Mouse (Mus musculus) E14TG2a.4 (cell line): Measurements from ENCODE around the gene Fstl1.

Source experiments
- H3K27me3 ChIP-seq: 2 replicates; pipeline ENCODE4 v1.6.1; 2014; ENCODE audit warnings: low read length, control low read depth; ENCODE audit not compliant: insufficient read depth
- H3K36me3 ChIP-seq: 2 replicates; pipeline ENCODE4 v1.6.1; 2014; ENCODE audit warnings: low read length, control low read depth; ENCODE audit not compliant: insufficient read depth
- H3K4me1 ChIP-seq: replicated peaks from 2 replicates; pipeline ENCODE4 v1.6.1; 2014; ENCODE audit warnings: low read depth, low read length, control low read depth
- H3K4me3 ChIP-seq: replicated peaks from 2 replicates; pipeline ENCODE4 v1.5.1; 2014; ENCODE audit warnings: mild to moderate bottlenecking, low read length
- H3K9me3 ChIP-seq: 2 replicates; pipeline ENCODE4 v1.6.1; 2014; ENCODE audit warnings: low read length, control low read depth
- CTCF ChIP-seq: conservative IDR thresholded peaks from 2 replicates; pipeline ENCODE4 v1.5.1; 2014; ENCODE audit warnings: low read length
- NANOG ChIP-seq: IDR thresholded peaks from 2 replicates; pipeline ENCODE4 v1.6.1; 2014; ENCODE audit warnings: borderline replicate concordance, low read length, mixed read lengths
- POU5F1 ChIP-seq: IDR thresholded peaks from 2 replicates; pipeline ENCODE4 v1.6.1; 2014; ENCODE audit warnings: low read length, borderline replicate concordance

Gene Fstl1

GRCm38 (mm10) chr16:37823949-37824348, 47.3 kb downstream of the Fstl1 start:
- Histone ChIP-seq H3K36me3 (peaks cover 88% of the 10 kb centered on the region), H3K4me3 (no peak overlapping the region), H3K9me3 (peaks cover 11% of the 10 kb centered on the region), H3K4me1 (no peaks in the 10 kb centered on the region), H3K27me3 (no peaks in the 10 kb centered on the region)
- TF ChIP-seq POU5F1 (no peak), CTCF (no peak), NANOG (no peak)

GRCm38 (mm10) chr16:37824778-37825505, 48.3 kb downstream of the Fstl1 start:
- H3K4me3 ChIP-seq = no peak overlapping the region
- no peak for TF ChIP-seq POU5F1
- no peak for TF ChIP-seq NANOG
- TF ChIP-seq CTCF = no peak
- no peaks in the 10 kb centered on the region for H3K27me3 ChIP-seq
- no peaks in the 10 kb centered on the region for H3K4me1 ChIP-seq
- H3K9me3 ChIP-seq = peaks cover 2% of the 10 kb centered on the region
- peaks cover 92% of the 10 kb centered on the region for H3K36me3 ChIP-seq

DNA sequence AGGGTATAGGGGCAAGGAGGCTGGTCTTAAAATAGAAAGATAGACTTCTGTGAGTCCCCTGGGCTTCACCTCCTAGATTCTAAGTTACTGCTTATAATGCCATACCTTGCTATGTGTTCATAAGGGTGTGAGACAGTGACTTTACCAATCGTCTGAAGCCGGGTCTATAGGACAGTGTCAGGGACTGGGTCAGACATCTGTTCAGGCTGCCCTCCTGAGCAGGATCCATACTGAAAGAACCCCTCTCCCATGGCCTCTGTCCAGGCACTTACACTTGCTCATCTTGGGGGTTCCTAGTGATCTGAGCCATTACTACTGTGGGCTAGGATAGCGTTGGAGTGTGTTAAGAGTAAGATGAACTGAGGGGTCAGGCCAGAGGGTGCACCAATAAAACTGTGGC, 49.6 kb downstream of the Fstl1 start:
- Histone ChIP-seq H3K27me3 (no peaks in the 10 kb centered on the region), H3K36me3 (peaks cover 92% of the 10 kb centered on the region), H3K4me1 (no peaks in the 10 kb centered on the region), H3K4me3 (no peak overlapping the region), H3K9me3 (no peaks in the 10 kb centered on the region)
- no peak for TF ChIP-seq NANOG
- no peak for TF ChIP-seq CTCF

DNA sequence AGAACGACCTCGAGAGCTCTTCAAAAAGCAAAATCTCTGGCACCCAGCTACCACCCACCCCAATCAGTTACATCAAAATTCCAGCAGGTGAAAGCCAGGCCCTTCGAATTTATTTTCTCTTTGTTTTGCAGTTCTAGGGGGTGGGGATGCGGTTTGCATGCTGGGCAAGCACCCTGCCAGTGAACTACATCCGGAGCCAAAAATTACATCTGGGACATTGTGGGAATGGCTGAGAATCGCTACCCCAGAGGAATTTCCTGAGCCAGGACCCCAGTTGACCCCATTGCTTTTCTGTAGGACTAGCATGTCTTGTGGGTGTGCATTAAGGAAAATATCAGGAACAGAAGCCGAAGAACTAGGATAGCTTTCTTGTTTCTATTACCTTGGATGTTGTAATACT, 54.4 kb downstream of the Fstl1 start:
- Histone ChIP-seq H3K4me3 (no peak overlapping the region), H3K36me3 (peaks cover 82% of the 10 kb centered on the region), H3K9me3 (no peaks in the 10 kb centered on the region), H3K27me3 (no peaks in the 10 kb centered on the region), H3K4me1 (peaks cover 3% of the 10 kb centered on the region; the same call in 1 of the 2 replicates)
- TF ChIP-seq NANOG = no peak
- TF ChIP-seq CTCF = no peak
- TF ChIP-seq POU5F1 = no peak

DNA sequence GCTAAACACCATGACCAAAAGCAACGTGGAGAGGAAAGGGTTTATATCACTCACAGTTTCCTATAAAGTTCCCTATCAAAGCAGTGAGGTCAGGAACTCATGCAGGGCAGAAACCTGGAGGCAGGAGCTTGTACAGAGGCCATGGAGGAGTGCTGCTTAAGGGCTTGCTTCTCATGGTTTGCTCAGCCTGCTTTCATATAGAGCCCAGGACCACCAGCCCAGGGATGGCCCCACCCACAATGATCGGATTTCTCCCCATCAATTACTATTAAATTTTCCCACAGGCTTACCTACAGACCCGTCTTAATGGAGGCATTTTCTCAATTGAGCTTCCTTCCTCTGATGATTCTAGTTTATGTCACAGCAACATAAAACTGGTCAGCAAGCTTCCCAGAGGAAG, 60.9 kb downstream of the Fstl1 start:
- peaks cover 3% of the 10 kb centered on the region; the same call in 1 of the 2 replicates for H3K4me1 ChIP-seq
- H3K4me3 ChIP-seq = no peak overlapping the region
- TF ChIP-seq NANOG = no peak
- TF ChIP-seq CTCF = no peak
- no peak for TF ChIP-seq POU5F1
- peaks cover 24% of the 10 kb centered on the region for H3K36me3 ChIP-seq
- H3K9me3 ChIP-seq = no peaks in the 10 kb centered on the region
- H3K27me3 ChIP-seq = peaks cover 9% of the 10 kb centered on the region; the same call in 1 of the 2 replicates

DNA sequence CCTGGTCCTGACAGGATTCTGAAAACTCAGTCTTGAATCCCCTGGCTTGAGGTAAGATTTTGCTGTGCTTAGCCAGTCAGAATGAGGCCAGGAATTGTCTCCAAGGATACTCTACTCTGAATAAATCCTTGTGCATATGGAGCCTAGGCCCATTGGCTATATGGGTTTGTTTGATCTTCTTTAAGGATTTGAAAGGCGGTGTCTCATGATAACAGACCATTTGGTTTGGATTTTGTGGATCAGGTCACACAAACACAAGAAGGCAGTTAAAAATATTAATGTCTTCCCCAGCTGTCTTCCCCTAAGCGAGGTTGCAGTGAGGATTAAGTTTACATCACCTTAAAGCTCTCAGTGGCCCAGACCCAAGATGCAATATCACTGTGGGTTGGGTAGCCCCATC, 65.8 kb downstream of the Fstl1 start:
- TF ChIP-seq CTCF (no peak), POU5F1 (no peak), NANOG (no peak)
- no peaks in the 10 kb centered on the region for H3K36me3 ChIP-seq

DNA sequence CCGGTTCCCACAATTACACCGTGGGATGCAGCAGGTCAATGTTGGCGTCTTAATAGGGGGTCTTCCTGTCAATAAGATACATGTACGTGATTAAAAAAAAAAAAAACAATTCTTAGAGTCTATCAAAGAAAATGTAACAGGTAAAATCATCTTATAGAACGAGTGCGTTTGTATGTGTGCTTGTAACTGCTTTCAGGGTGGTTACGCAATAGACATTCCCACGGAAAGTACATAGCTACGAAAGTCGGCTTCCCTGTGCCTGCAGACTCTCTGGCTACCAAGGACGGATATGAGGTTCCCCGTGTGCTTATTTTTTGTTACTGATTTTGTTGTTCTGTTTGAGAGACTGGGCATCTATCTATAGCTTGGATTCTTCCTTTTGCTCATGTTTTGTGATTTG, 67.1 kb downstream of the Fstl1 start:
- H3K36me3 ChIP-seq = no peaks in the 10 kb centered on the region
- no peaks in the 10 kb centered on the region for H3K9me3 ChIP-seq
- H3K4me3 ChIP-seq = no peak overlapping the region
- H3K4me1 ChIP-seq = peaks cover 2% of the 10 kb centered on the region; the same call in 1 of the 2 replicates
- peaks cover 24% of the 10 kb centered on the region; the same call in 1 of the 2 replicates for H3K27me3 ChIP-seq
- TF ChIP-seq CTCF (no peak), POU5F1 (no peak), NANOG (no peak)

More for the DNA sequence above, 65.8 kb downstream of the Fstl1 start:
- peaks cover 2% of the 10 kb centered on the region; the same call in 1 of the 2 replicates for H3K4me1 ChIP-seq
- peaks cover 24% of the 10 kb centered on the region; the same call in 1 of the 2 replicates for H3K27me3 ChIP-seq
- no peak overlapping the region for H3K4me3 ChIP-seq
- no peaks in the 10 kb centered on the region for H3K9me3 ChIP-seq

DNA sequence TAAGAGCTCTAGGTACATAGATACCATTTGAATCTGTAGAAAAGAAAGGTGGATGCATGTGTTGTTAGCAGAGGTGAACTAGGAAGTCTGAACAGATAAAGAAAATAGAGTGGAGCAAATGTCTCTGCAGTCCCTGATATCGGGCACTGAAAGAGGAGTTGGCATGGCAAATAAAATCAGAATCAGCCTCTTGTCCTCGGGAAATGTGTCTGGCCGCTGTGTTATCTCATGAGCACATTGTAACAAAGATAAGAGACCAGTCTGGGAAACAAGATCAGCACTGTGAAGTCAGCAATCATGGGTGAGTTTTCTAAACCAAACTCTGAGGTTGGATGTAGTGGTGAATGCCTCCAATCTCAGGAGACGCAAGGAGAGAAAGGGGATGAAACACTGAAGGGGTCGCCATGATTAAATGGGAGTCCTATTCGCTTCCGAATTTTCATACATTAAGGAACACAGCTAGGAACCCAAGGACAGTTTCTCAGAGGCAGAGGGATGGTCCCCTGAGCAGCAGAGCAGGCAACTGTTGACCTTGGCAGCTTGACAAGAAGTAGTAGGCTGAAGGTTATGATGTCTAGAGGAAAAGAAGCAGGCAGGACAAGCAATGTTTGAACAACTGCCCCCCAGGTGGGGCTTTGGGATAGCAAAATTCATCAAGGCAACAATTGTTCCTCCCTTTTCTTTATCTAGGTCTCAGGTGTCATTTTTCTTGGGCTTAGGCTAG, 68.7 kb downstream of the Fstl1 start:
- Histone ChIP-seq H3K4me3 (no peak overlapping the region), H3K9me3 (no peaks in the 10 kb centered on the region), H3K27me3 (peaks cover 24% of the 10 kb centered on the region; the same call in 1 of the 2 replicates), H3K36me3 (no peaks in the 10 kb centered on the region), H3K4me1 (peaks cover 2% of the 10 kb centered on the region; the same call in 1 of the 2 replicates)
- TF ChIP-seq POU5F1 (no peak), CTCF (no peak), NANOG (no peak)
